Mouse (Mus musculus) neural tube, embryonic 15.5 days (tissue): ENCODE measurements around the gene Cdc25a. TPM values are rescaled to one million over a fixed set of nuclear protein-coding genes. Genes with fewer than 3 reads are reported as not detected.

ENCODE experiments used
- ATAC-seq: fragments of 200-750 bp; cut with Nextera tagmentation; 2 replicates; pipeline ENCODE4 v1.8.0; 2017; ENCODE audit warnings: mild to moderate bottlenecking, moderate TSS enrichment, moderate library complexity; ENCODE audit not compliant: low FRiP score
- H3K27ac ChIP-seq: fragments of 300-500 bp; sonication (generic); replicated peaks from 2 replicates; pipeline ENCODE4 v1.5.1; 2015; ENCODE audit warnings: mild to moderate bottlenecking, inconsistent platforms
- H3K27me3 ChIP-seq: fragments of 300-500 bp; sonication (generic); replicated peaks from 2 replicates; pipeline ENCODE4 v1.6.1; 2015; ENCODE audit warnings: inconsistent platforms
- H3K36me3 ChIP-seq: fragments of 300-500 bp; sonication (generic); 2 replicates; pipeline ENCODE4 v1.6.1; 2015; ENCODE audit warnings: inconsistent platforms
- H3K4me1 ChIP-seq: fragments of 300-500 bp; sonication (generic); 2 replicates; pipeline ENCODE4 v1.6.1; 2015; ENCODE audit warnings: inconsistent platforms
- H3K4me2 ChIP-seq: fragments of 300-500 bp; sonication (generic); 2 replicates; pipeline ENCODE4 v1.6.1; 2015; ENCODE audit warnings: inconsistent platforms, mild to moderate bottlenecking, moderate library complexity
- H3K4me3 ChIP-seq: fragments of 300-500 bp; sonication (generic); replicated peaks from 2 replicates; pipeline ENCODE4 v1.5.1; 2015; ENCODE audit warnings: mild to moderate bottlenecking, inconsistent platforms
- H3K9ac ChIP-seq: fragments of 300-500 bp; sonication (generic); replicated peaks from 2 replicates; pipeline ENCODE4 v1.6.1; 2015; ENCODE audit warnings: mild to moderate bottlenecking, inconsistent platforms
- H3K9me3 ChIP-seq: fragments of 300-500 bp; sonication (generic); replicated peaks from 2 replicates; pipeline ENCODE4 v1.6.1; 2016; ENCODE audit warnings: inconsistent platforms
- WGBS: fragments of 180-500 bp; shearing (Covaris S2); methylation state at CpG from one replicate; pipeline ENCODE4 v1.1.7; 2015; ENCODE audit warnings: mixed read lengths; 5-methylcytosine and 5-hydroxymethylcytosine counted together
- microRNA-seq: library from miRNA; unstranded; fragments of <30 nt; microRNA quantifications from one replicate; pipeline ENCODE4, GENCODE M21; 2017
- polyA plus RNA-seq: library from polyadenylated mRNA; unstranded; fragments of >200 nt; fragmentation: Nextera tagmentation; extraction: Ambion mirVana; gene quantifications from 2 replicates; pipeline ENCODE4 v1.2.1, GENCODE M21; 2015

Cdc25a gene
- polyA plus RNA-seq, 1 experiment from 2014 or later, result 10.4 TPM

- no peak overlapping the region for H3K4me3 ChIP-seq
- H3K4me2 ChIP-seq, result no peak overlapping the region
- no peaks in the 10 kb centered on the region for H3K9me3 ChIP-seq
- H3K9ac ChIP-seq, result no peak overlapping the region
- ATAC-seq, result no peak
- 85% methylated on average over 4 of the region's 4 CpGs for WGBS
- H3K27ac ChIP-seq, result no peak overlapping the region
- H3K4me1 ChIP-seq, result 0 out of 2 replicates have a peak, but pooled peaks cover 3% of the 10 kb centered on the region
- no peaks in the 10 kb centered on the region for H3K27me3 ChIP-seq
- no peaks in the 10 kb centered on the region for H3K36me3 ChIP-seq
These were observed 67.4 kb downstream of the Cdc25a start for GRCm38 (mm10) chr9:109942796-109943195.

Small RNAs within 50 kb of the gene (microRNA-seq; reads per million reads assigned to microRNA genes)
- gene Mir7089, result 0.69 reads per million

Other genes starting within 250 kb of the Cdc25a start
- gene Fbxw24, start 249.5 kb upstream of the Cdc25a start, polyA plus RNA-seq, result not detected in 2 replicates
- not detected in 2 replicates for gene Fbxw25, start 210.9 kb upstream of the Cdc25a start, polyA plus RNA-seq
- gene Fbxw18, start 172.9 kb upstream of the Cdc25a start, polyA plus RNA-seq, result not detected in 2 replicates
- not detected in 2 replicates for gene Fbxw26, start 129.5 kb upstream of the Cdc25a start, polyA plus RNA-seq
- not detected in 2 replicates for gene Fbxw27, start 84.9 kb upstream of the Cdc25a start, polyA plus RNA-seq
- 0.20 TPM in 1 of 2 replicates, not detected in the other for gene Spink8, start 63.3 kb upstream of the Cdc25a start, polyA plus RNA-seq
- 68.3 and 73.2 TPM in 2 replicates for gene Nme6, start 42.8 kb upstream of the Cdc25a start, polyA plus RNA-seq
- gene Camp, start 26.0 kb upstream of the Cdc25a start, polyA plus RNA-seq, result 1.3 TPM in 2 replicates
- gene Map4, start 55.9 kb downstream of the Cdc25a start, polyA plus RNA-seq, result 169 and 180 TPM in 2 replicates
- gene Smarcc1, start 242.1 kb downstream of the Cdc25a start, polyA plus RNA-seq, result 67.0 and 78.6 TPM in 2 replicates
- 162 and 163 TPM in 2 replicates for gene Dhx30, start 242.3 kb downstream of the Cdc25a start, polyA plus RNA-seq